11 mouse cellular contexts compared by ENCODE assay signal in the genomic region with DNA sequence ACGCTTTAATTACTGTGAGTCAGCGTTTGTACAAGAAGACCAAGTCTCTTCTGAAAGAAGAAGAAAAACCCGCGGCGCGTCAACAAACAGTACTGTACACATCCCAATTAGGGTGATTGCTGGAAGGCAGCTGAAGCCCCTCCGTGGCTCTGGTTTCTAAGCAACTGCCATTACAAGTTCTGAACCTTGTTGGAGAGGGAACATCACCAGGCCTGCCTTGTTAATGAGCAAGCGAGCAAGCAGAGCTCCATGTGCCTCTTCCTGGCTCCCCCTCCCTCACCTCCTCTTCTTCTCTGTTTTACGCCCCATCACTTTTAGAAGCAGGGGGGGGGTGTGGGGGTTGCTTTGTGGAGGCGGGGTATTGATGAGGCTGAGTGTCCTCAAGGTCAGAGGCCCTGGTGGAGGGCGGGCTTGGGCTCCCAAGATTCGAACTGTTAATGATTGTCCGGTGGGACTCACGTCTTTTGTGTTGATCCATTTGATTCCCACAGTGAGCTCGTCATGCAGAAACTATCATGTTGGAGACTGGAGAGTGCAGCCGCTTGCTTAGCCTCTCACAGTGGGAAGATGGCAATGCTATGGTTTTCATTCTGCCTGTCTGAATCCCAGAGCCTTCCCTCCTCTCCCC.
A peak's percentile ranks its signal among the peaks of the same experiment; 100 is the strongest.
DNase-seq lines count a peak whose midpoint lies in the region; ATAC-seq and TF ChIP-seq lines count a peak whose summit lies in the region.
"Had no signal": no experiment of that assay in that cellular context is flagged by ENCODE, and none has a peak within 500 bp of the region (broad histone marks: within the 10 kb centered on the region; RNA-seq: fewer than 3 reads in every experiment).

No protein-coding gene starts in this region.

- WGBS in embryonic facial prominence, embryonic 10.5 days, result 40% methylated on average over 16 of the region's 16 CpGs
- 7% methylated on average over 16 of the region's 16 CpGs for WGBS in forebrain, embryonic 16.5 days
- 15% methylated on average over 16 of the region's 16 CpGs for WGBS in olfactory bulb, adult 2 months

- H3K4me1 ChIP-seq in embryonic facial prominence, embryonic 10.5 days, result peaks cover 23% of the 10 kb centered on the region
- H3K4me1 ChIP-seq in forebrain, embryonic 16.5 days (replicated peaks; ENCODE audit: control insufficient read depth, insufficient read depth, low read length), result peaks cover 18% of the 10 kb centered on the region
- H3K4me1 ChIP-seq in olfactory bulb, adult 2 months (ENCODE audit: control insufficient read depth, insufficient read depth, low read length), result peaks cover 24% of the 10 kb centered on the region
- H3K4me1 ChIP-seq: liver, embryonic 13.5 days had no signal

- no peaks in the 10 kb centered on the region for H3K9me3 ChIP-seq in embryonic facial prominence, embryonic 10.5 days
- H3K9me3 ChIP-seq in forebrain, embryonic 16.5 days (ENCODE audit: control insufficient read depth, low read length), result no peaks in the 10 kb centered on the region
- H3K9me3 ChIP-seq: liver, embryonic 13.5 days had no signal

- H3K4me2 ChIP-seq in forebrain, embryonic 16.5 days (ENCODE audit: low read length), result peak overlapping the region; percentile 8
- H3K4me2 ChIP-seq: liver, embryonic 13.5 days had no signal

- no peak overlapping the region for H3K9ac ChIP-seq in forebrain, embryonic 16.5 days (replicated peaks; ENCODE audit: low read depth, low read length)
- H3K9ac ChIP-seq: liver, embryonic 13.5 days had no signal

- H3K4me3 ChIP-seq in embryonic facial prominence, embryonic 10.5 days, result no peak overlapping the region
- H3K4me3 ChIP-seq in forebrain, embryonic 16.5 days (replicated peaks; ENCODE audit: low read length), result no peak overlapping the region
- H3K4me3 ChIP-seq in olfactory bulb, adult 2 months (ENCODE audit: insufficient read depth, low read depth, low read length), result no peak overlapping the region
- H3K4me3 ChIP-seq: liver, embryonic 13.5 days had no signal

- H3K27me3 ChIP-seq in embryonic facial prominence, embryonic 10.5 days (replicated peaks; ENCODE audit: low read depth, poor library complexity, severe bottlenecking), result no peaks in the 10 kb centered on the region
- no peaks in the 10 kb centered on the region for H3K27me3 ChIP-seq in forebrain, embryonic 16.5 days (replicated peaks; ENCODE audit: control insufficient read depth, insufficient read depth, low read length)
- H3K27me3 ChIP-seq: liver, embryonic 13.5 days had no signal

- H3K27ac ChIP-seq in embryonic facial prominence, embryonic 10.5 days (replicated peaks), result peak overlapping the region; percentile 35; the same call in 1 of the 2 replicates
- H3K27ac ChIP-seq in forebrain, embryonic 16.5 days (ENCODE audit: low read length), result peak overlapping the region; percentile 55
- H3K27ac ChIP-seq in olfactory bulb, adult 2 months (ENCODE audit: insufficient read depth, low read depth, low read length), result peak overlapping the region; percentile 77; the same call in 1 of the 2 replicates
- H3K27ac ChIP-seq: liver, embryonic 13.5 days had no signal

- no peak for TF ChIP-seq POLR2A in olfactory bulb, adult 2 months (IDR thresholded peaks at IDR 0.05; ENCODE audit: insufficient read depth, low read depth, low read length)

- DNase-seq in embryonic facial prominence, embryonic 10.5 days (ENCODE audit: low spot score), result peak; percentile 54
- DNase-seq in left cerebral cortex, adult 9 months (ENCODE audit: low spot score in 2 of 2), result peak; percentile 15 to 30
- no peak for DNase-seq in lung, postnatal 25 days (ENCODE audit: low spot score)
- DNase-seq in urinary bladder, postnatal 14 days (ENCODE audit: low spot score), result no peak
- DNase-seq: cerebellum, adult 11 months; kidney, adult 2 months; liver, embryonic 13.5 days had no signal

- peak; percentile 92 for ATAC-seq in forebrain, embryonic 16.5 days
- no peak for ATAC-seq in megakaryocyte, adult 5-6 weeks (ENCODE audit: poor library complexity, severe bottlenecking)
- ATAC-seq: Patski had no signal

- TF ChIP-seq CTCF in olfactory bulb, adult 2 months (IDR thresholded peaks at IDR 0.05; ENCODE audit: insufficient read depth, low read depth, low read length), result no peak

- H3K36me3 ChIP-seq in embryonic facial prominence, embryonic 10.5 days (replicated peaks), result no peaks in the 10 kb centered on the region
- no peaks in the 10 kb centered on the region for H3K36me3 ChIP-seq in forebrain, embryonic 16.5 days (ENCODE audit: control insufficient read depth, insufficient read depth)
- H3K36me3 ChIP-seq: liver, embryonic 13.5 days had no signal

Comparison
In these comparisons a context has a peak if more than half of its experiments do, and no peak if none do; other contexts are left out.
1. DNase-seq: peak in embryonic facial prominence, embryonic 10.5 days (single experiment) and left cerebral cortex, adult 9 months (2 of 2); none in lung, postnatal 25 days (single experiment) and urinary bladder, postnatal 14 days (single experiment).
2. Peak in every context shown above with its lines, with median percentiles within 50 percentile points of each other: H3K27ac ChIP-seq.